Mouse (Mus musculus) small intestine, adult 2 months (tissue): ENCODE measurements at regions not wholly inside any gene's neighbourhood (a gene's known extent, or its start where the extent isn't known, plus 50 kb on each side); places are given as distances from the start of the nearest gene placed in this dataset.

Experiments
- CTCF ChIP-seq: fragments of 200-500 bp; IDR thresholded peaks from 2 replicates; pipeline ENCODE4 v1.5.1; 2012; ENCODE audit warnings: low read depth, mild to moderate bottlenecking, control low read depth, inconsistent platforms, low read length, moderate library complexity, mixed read lengths; ENCODE audit not compliant: insufficient replicate concordance, insufficient read length; ENCODE audit errors: extremely low read depth
- POLR2A ChIP-seq: fragments of 200-500 bp; IDR thresholded peaks from 2 replicates; pipeline ENCODE4 v1.6.1; 2012; ENCODE audit warnings: low read depth, mild to moderate bottlenecking, control low read depth, inconsistent platforms, low read length, moderate library complexity

DNA sequence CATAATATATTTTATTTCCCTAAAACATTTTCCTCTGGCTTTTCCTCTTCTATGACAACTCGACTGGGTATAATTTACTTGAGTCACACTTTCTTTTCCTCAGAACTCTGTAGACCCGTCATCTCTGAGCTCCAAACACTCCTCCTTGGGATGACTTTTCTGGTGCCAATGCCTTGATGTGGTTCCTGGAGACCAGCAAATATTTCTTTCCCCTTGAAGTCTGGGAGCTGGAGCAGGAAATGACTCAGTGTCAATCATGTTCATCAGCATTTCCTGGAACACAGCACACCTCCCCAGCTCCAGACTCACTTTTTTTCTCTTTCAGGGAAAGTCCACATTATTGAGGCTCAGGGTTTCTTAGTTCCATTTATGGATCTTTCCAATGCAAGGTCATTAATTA lies 197.3 kb upstream of the Irx3 start:
- TF ChIP-seq CTCF, result no peak
- no peak for TF ChIP-seq POLR2A
